Mouse (Mus musculus) embryo, embryonic 11.5 days (tissue): ENCODE results near the gene Neurl4.
"Not testable (repeated sequence)": the region's sequence is repeated elsewhere in the genome, so short reads cannot be mapped to it uniquely, and the experiment has no call there.

Source experiments
- DNase-seq: peaks from one replicate; pipeline ENCODE4 v3.0.0-alpha.2; 2012; ENCODE audit warnings: low read depth, low spot score

Gene Neurl4

DNA sequence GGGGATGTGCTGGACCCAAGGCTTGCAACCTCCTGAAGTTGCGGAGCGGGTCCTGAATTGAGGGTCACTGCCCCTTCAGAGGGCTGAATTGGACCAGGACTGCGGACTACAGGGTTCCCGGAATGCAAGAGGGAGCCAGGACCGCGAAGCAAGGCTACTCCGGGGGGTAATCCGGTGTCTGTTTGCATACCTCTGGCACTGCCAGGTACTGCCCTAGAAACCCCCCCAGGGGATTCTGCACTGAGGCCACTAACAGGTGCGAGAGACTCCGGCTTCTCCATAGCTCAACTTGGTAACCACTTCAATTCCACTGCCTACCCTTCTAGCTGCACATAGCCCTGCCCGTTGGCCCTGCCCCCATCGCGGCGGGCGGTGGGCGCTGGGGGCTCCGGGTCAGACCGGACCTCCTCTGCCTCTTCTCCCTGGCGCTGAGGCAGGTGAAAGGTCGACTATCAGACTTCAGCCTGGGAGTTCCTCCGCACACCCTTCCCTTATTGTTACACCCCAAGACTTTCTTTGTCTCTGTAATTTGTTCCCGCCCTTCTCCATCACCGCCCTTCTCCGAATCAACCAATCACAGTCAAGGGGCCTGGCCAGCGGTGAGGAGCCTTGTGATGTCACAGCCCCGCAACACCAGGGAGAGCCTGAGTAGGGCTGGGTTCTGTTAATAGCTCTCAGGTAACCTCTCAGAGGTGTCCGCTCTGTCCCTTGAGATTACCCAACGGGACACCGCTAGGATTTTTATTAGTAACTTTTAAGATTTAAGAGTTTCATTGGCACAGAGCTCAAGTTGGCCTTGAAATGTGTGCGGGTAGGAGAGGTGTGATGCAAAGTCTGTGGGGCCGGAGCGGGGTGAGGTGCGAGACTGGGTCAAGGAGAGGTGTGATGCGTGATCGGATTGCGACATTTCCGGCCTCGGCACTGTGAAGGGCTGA is at the start of gene Neurl4, which contains the start of gene 2810408A11Rik:
Neurl4 (plus strand) TSS at position 602 of the 935 bp plus-strand sequence.
2810408A11Rik (minus strand) TSS at position 517 of the 935 bp plus-strand sequence.
- DNase-seq, result peak; percentile 94

GRCm38 (mm10) chr11:69853994-69854393 is 46.9 kb upstream of the Neurl4 start:
- no peak for DNase-seq

GRCm38 (mm10) chr11:69854680-69855079 is 46.2 kb upstream of the Neurl4 start:
- no peak for DNase-seq

GRCm38 (mm10) chr11:69855347-69855746 is 45.5 kb upstream of the Neurl4 start:
- DNase-seq, result no peak

GRCm38 (mm10) chr11:69858113-69858998 is 42.5 kb upstream of the Neurl4 start, which contains the start of gene Tnk1:
Gene Tnk1 (minus strand): TSS chr11:69858730.
- no peak for DNase-seq

DNA sequence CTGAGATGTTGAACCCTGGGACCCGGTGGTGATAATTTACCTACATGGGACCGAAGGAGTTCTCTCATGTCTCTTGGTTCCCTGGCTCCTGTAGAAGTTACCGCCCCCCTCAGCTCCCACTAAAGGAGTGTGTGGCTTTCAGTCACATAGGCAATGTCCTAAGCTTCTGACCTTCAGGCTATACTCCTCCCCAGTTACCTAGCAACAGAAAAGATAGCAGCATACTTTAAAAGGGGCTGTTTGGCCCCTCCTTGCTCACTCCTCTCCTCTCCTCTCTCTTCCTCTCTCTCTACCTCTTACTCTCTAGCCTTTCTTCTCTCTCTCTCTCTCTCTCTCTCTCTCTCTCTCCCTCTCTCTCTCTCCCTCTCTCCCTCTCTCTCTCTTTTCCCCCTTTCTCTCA is 37.1 kb upstream of the Neurl4 start:
- not testable (repeated sequence) for DNase-seq

DNA sequence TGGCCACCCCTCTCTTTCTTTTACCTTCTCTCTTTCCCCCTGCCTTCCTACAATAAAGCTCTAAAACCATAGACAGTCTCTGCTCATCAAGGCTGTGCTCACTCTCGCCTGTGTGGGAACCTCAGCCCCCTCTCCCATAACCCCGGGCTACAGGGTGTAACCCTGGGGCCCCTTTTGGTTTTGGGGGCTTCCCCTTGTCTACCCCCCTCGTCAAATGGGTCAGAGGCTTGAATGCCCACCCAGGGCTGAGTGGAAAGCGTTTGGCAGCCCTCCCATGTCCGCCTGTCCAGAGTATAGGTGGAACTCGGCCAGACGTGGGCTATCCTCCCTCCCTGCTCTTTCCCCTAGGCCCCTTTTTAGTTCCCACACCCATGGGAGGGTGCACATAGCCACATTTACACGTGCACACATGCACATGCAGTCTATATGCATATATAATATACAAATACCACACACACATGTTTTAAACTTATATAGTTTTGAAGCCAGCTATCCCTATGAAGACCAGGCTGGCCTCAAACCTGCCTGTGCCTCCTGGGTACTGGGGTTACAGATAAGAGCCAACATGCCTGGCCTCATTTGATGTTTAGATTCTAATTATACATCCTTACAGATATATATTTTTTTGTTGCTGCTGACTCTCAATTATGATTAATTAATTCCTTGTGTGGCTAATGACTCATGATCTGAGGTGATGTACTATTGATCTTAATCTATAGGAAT is 36.6 kb upstream of the Neurl4 start:
- DNase-seq, result no peak

DNA sequence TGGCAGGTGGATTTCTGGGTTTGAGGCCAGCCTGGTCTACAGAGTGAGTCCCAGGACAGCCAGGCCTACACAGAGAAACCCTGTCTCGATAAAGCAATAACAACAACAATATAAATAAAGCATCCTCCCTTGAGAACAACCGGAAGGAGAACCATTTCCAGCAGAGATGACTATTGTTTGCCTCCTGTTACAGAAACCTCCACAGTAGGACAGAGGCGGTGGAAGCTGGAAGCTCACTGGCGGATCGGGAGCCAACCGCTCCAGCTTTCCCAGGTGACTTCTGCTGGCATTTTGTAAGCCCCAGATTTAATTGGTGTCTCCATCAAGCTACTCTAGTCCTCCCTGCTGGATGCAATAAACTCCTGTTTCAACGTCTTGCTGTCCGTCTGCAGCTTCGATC is 35.3 kb upstream of the Neurl4 start:
- no peak for DNase-seq

DNA sequence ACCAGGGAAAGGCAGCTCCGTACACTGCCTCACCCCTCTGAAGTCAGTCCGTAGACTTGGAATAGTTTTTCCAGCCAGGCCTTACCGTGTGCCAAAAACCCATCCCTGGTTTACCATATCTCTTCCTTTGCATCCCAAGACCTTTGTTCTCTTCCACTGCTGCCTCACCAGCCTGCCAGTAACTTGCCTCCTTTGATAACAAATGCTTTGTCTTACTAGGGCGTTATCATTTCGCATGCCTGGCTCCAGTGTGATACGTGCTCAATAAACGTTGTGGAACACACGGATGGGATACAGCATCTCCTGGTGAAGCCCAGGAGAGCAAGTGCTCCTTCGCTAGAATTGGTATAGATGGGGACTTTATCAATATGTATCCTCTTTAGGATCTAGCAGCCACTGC is 33.5 kb upstream of the Neurl4 start:
- DNase-seq, result no peak

DNA sequence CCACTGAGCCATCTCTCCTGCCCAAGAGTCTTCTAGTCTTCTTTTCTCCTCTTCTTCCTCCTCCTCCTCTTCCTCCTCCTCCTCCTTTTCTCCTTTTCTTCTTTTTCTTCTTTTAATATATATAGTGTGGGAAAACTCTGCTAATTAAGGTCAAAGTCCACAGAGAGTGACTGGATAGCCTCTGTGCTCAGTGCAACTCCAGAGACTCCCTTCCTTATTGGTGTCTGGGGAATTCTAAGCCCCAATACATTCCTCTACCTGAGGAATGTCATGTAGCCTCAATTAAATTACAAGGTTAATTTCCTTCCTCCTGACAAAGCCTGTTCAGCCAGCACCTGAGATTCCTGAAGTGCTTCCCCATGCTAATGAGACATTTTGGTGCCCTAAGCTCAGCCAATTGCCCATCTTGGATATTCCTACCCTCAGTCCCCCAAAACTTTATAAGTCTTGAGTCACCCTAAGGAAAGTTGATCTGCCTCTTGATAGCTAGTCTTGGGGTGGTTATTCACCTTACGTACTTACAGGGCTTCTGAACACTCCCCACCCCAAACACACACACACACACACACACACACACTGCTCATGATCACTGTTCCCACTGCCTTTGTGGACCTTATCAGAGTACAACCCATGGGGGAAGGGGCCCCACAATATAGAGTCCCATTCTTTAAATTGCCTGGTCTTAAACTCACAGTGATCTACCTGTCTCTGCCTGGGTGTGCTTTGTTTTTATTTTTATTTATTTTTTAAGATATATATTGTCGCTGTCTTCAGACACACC is 30.4 kb upstream of the Neurl4 start:
- DNase-seq, result no peak

DNA sequence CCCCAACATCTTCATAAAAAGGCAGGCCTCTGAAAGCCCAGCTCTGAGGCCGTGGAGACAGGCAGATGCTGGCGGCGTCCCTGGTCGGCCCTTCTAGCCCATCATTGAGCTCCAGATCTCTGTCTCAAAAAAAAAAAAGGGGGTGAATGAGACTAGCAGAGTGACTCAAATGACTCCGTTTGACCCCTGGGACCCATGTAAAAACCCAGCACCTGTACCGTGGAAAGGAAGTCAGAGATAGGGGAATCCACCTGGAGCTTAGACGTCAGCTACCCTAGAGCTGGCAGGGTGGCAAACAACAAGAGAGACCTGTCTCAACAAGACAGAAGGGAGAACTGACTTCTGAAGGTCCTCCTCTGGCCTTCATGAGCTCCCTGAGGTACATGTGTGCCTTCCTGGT is 29.1 kb upstream of the Neurl4 start:
- no peak for DNase-seq

GRCm38 (mm10) chr11:69872451-69872850 is 28.4 kb upstream of the Neurl4 start:
- no peak for DNase-seq

DNA sequence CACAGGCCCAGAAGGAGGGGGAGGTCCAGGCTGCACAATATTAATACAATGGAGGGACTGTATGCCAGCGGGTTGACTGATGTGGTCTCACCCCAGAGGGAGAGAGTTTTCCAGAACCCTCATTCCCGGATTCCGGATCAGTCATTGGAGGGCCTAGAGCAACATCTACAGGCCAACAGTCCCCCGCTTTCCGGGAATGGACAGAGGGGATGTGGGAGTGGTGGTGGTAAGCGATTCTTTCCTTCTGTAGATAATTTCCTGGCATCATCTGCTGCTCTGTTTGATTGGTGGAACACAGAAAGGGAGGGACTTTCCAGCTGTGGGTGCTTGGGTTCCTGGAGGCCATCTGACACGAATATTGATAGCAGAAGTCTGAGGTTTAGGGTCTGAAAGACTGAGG is 24.7 kb upstream of the Neurl4 start:
- DNase-seq, result no peak

GRCm38 (mm10) chr11:69876867-69877266 is 24.0 kb upstream of the Neurl4 start:
- peak; percentile 71 for DNase-seq

DNA sequence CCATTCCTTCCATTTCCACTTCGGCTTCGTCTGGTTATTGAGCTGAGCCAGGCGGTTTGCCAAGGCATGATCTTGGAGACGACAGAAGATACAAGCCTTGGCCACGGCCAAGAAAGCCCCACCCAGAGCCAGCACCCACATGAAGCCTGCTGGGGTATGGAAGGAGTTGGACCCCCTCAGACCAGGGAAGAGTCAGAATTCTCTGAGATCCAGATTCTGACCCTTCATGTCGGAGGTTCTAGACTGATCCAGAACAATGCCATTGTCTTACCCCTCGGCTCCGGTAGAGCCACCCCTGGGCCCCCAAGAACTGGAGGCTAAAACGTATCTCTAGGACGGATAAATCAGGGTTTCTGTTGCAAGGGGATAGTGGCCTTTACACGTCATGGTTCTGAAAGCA is 23.0 kb upstream of the Neurl4 start, which contains the start of gene Tmem95:
Tmem95 (minus strand) TSS at position 141 of the 400 bp plus-strand sequence.
- no peak for DNase-seq

GRCm38 (mm10) chr11:69878399-69878798 is 22.5 kb upstream of the Neurl4 start:
- no peak for DNase-seq

DNA sequence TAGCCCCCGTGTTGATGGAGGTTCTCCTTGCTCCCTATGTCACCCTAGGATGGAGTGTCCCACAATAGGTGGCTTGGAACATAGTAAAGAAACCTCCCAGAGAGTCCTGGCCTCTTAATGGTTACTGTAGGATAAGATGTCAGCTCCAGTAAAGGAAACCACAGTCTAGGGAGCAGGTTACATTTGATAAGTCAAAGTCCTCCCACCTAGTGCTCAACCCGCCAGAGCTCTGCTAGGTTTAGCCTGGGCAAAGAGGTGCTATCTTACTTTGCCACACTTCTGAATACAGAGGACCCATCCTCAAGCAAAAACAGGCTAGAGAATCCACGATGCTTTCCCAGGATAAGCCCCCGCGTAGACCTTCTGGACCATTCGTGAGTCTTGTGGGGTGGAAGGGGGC is 21.9 kb upstream of the Neurl4 start:
- DNase-seq, result no peak

DNA sequence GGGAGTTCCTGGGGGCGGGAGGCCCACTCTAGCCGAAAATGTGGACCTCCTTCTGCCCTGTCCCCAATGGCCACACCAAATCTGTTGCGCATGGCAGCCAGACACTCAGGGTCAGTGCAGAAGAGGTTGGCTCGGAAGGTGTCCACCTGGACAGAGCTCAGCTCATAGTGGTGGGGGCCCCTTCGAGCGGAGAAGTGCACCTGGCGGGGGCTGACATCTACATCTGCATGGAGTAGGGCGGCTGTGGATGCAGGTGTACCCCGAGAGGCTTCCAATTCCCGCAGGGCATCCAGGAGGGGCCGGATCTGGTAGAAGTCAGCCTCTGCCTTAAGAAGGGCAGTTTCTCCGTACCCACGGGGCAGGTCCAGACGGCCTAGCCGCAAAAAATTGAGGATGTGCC is 21.2 kb upstream of the Neurl4 start:
- DNase-seq, result no peak

DNA sequence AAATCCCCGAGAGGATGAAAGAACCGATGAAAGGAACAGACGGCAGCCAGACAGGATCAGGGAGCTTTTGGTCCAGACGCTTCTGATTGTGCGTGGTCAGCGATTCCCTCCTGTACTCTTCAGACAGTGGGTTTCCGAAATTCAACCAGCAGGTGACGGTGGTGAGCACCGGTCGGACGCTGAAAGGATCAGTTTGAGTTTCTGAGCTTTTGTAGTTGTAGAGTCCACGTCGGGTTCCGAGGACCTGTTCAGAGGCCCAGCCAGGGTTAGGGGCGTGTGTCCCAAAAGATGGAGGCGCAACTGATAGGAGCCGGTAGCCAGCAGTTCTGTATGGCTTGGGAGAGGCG is 20.4 kb upstream of the Neurl4 start:
- peak; percentile 54 for DNase-seq

- peak; percentile 65 for DNase-seq
Measured at GRCm38 (mm10) chr11:69880853-69881603, 19.8 kb upstream of the Neurl4 start, which contains the start of gene Kctd11. Gene Kctd11 (minus strand): TSS chr11:69881406.
